13 mouse cellular contexts compared by ENCODE assay signal in the genomic region with DNA sequence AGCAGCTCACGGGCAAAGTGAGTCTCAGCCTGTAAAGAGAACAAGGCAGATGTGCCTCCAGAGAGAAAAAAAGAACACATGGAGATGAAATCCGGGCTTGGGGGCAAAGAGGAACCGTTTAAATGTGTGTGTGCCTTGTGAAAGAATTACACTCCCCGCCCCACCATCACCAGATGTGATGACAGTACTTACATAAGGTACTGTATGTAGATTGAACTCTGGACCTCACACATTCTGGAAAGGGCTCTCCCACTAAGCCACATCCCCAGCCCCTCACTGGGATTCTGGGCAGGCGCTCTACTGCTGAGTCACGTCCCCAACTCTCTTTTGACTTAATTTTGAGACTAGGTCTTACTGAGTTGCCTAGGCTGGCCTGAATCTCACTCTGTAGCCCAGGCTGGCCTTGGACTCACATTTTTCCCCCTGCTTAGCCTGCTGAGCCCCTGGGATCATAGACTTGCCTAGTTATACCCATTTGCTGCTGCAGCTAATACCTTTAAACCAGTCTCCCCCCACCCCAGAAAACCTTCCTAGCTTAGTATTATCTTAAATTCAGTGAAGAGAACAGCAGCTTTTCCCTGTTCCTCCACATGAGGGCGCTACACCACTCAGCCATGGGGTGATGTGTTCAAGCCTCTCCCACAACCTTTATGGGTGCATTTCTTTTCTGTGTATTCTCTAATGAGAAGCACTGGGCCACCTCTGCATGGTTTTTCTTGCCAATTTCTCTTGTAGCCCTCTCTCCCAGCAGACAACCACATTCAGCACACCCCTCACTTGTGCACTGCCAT. TPM values are rescaled to one million over a fixed set of nuclear protein-coding genes. Genes with fewer than 3 reads are reported as not detected.
DNase-seq lines count a peak whose midpoint lies in the region; ATAC-seq and TF ChIP-seq lines count a peak whose summit lies in the region.
"Had no signal": no experiment of that assay in that cellular context is flagged by ENCODE, and none has a peak within 500 bp of the region (broad histone marks: within the 10 kb centered on the region; RNA-seq: fewer than 3 reads in every experiment).

No protein-coding gene starts in this region.

- H3K36me3 ChIP-seq in kidney, adult 2 months (ENCODE audit: control insufficient read depth, insufficient read depth, low read length) = no peaks in the 10 kb centered on the region
- no peaks in the 10 kb centered on the region for H3K36me3 ChIP-seq in kidney, embryonic 15.5 days
- H3K36me3 ChIP-seq in liver, embryonic 12.5 days = no peaks in the 10 kb centered on the region
- H3K36me3 ChIP-seq: forebrain, embryonic 10.5 days; heart, embryonic 13.5 days had no signal

- H3K4me1 ChIP-seq in kidney, adult 2 months (ENCODE audit: control insufficient read depth, insufficient read depth, low read length) = no peaks in the 10 kb centered on the region
- H3K4me1 ChIP-seq in kidney, embryonic 15.5 days = no peaks in the 10 kb centered on the region
- H3K4me1 ChIP-seq in liver, embryonic 12.5 days = no peaks in the 10 kb centered on the region
- H3K4me1 ChIP-seq: forebrain, embryonic 10.5 days; heart, embryonic 13.5 days had no signal

- no peak for DNase-seq in kidney, adult 2 months
- peak; percentile 34 for DNase-seq in A20 (ENCODE audit: low read depth, low spot score)
- DNase-seq in NIH3T3 (ENCODE audit: low read depth) = peak; percentile 57
- DNase-seq in Muller cell, postnatal 12 days (ENCODE audit: inconsistent ontology term) = no peak
- DNase-seq in left cerebral cortex, adult 18-20 months (ENCODE audit: low spot score in 2 of 2) = no peak
- DNase-seq: cerebellum, adult 9-10 months; right cerebral cortex, postnatal 4 days had no signal

- WGBS in kidney, adult 2 months = 68% methylated on average over 7 of the region's 7 CpGs
- 68% methylated on average over 7 of the region's 7 CpGs for WGBS in kidney, embryonic 15.5 days
- WGBS in liver, embryonic 12.5 days (ENCODE audit: insufficient replicate concordance) = 54% methylated on average over 7 of the region's 7 CpGs

- ATAC-seq in kidney, embryonic 15.5 days (replicated peaks; ENCODE audit: low FRiP score) = no peak
- no peak for ATAC-seq in liver, embryonic 12.5 days
- ATAC-seq in cerebellum, adult (ENCODE audit: insufficient number of reproducible peaks, low FRiP score, low TSS enrichment) = no peak

- H3K9me3 ChIP-seq in kidney, embryonic 15.5 days (replicated peaks) = no peaks in the 10 kb centered on the region
- no peaks in the 10 kb centered on the region for H3K9me3 ChIP-seq in liver, embryonic 12.5 days (replicated peaks)
- H3K9me3 ChIP-seq: heart, embryonic 13.5 days had no signal

- H3K4me2 ChIP-seq in kidney, embryonic 15.5 days = no peak overlapping the region
- H3K4me2 ChIP-seq in liver, embryonic 12.5 days = no peak overlapping the region
- H3K4me2 ChIP-seq: heart, embryonic 13.5 days had no signal

- H3K27me3 ChIP-seq in kidney, adult 2 months (replicated peaks; ENCODE audit: control insufficient read depth, insufficient read depth, low read length) = no peaks in the 10 kb centered on the region
- H3K27me3 ChIP-seq in kidney, embryonic 15.5 days = no peaks in the 10 kb centered on the region
- no peaks in the 10 kb centered on the region for H3K27me3 ChIP-seq in liver, embryonic 12.5 days (replicated peaks)
- H3K27me3 ChIP-seq: heart, embryonic 13.5 days had no signal

- no peak for TF ChIP-seq POLR2A in kidney, adult 2 months (IDR thresholded peaks at IDR 0.05; ENCODE audit: low read depth, low read length)

- H3K4me3 ChIP-seq in kidney, adult 2 months (ENCODE audit: insufficient read depth, low read depth, low read length) = no peak overlapping the region
- H3K4me3 ChIP-seq in kidney, embryonic 15.5 days (replicated peaks) = no peak overlapping the region
- no peak overlapping the region for H3K4me3 ChIP-seq in liver, embryonic 12.5 days
- H3K4me3 ChIP-seq: forebrain, embryonic 10.5 days; heart, embryonic 13.5 days had no signal

- H3K27ac ChIP-seq in kidney, adult 2 months (ENCODE audit: insufficient read depth, low read depth, low read length) = no peak overlapping the region
- no peak overlapping the region for H3K27ac ChIP-seq in kidney, embryonic 15.5 days
- no peak overlapping the region for H3K27ac ChIP-seq in liver, embryonic 12.5 days
- H3K27ac ChIP-seq: forebrain, embryonic 10.5 days; heart, embryonic 13.5 days had no signal

- H3K9ac ChIP-seq in kidney, embryonic 15.5 days = no peak overlapping the region
- H3K9ac ChIP-seq in liver, embryonic 12.5 days = 0 out of 2 replicates have a peak overlapping the region, but pooled peaks have one; percentile 9
- H3K9ac ChIP-seq: heart, embryonic 13.5 days had no signal

- peak; percentile 67 for TF ChIP-seq CTCF in kidney, adult 2 months (conservative IDR thresholded peaks at IDR 0.05; ENCODE audit: insufficient read depth, insufficient read length, low read depth, low read length)

RNA-seq across cellular contexts. Expression of a gene that starts 17.0 kb away (rescaled TPM):
- 276 and 313 TPM in 2 replicates for polyA plus RNA-seq in kidney, adult 2 months (2012; rRNA removed)
- 284 and 294 TPM in 2 replicates for polyA plus RNA-seq in kidney, embryonic 15.5 days (2015; fragmentation: Nextera tagmentation; extraction: Ambion mirVana)
- polyA plus RNA-seq in liver, embryonic 12.5 days (2016; fragmentation: Nextera tagmentation; extraction: Ambion mirVana) = 210 and 211 TPM in 2 replicates
- total RNA-seq in left cerebral cortex, adult 18-20 months (2021) = 100 to 1,000 TPM; 281 to 287 TPM

RNA-seq across cellular contexts. Expression of a gene that starts 28.1 kb away (rescaled TPM):
- polyA plus RNA-seq in kidney, adult 2 months (2012; rRNA removed) = 23.3 and 26.5 TPM in 2 replicates
- polyA plus RNA-seq in kidney, embryonic 15.5 days (2015; fragmentation: Nextera tagmentation; extraction: Ambion mirVana) = 74.0 and 78.8 TPM in 2 replicates
- polyA plus RNA-seq in liver, embryonic 12.5 days (2016; fragmentation: Nextera tagmentation; extraction: Ambion mirVana) = 15.4 and 15.7 TPM in 2 replicates
- 10 to 100 TPM; 97.1 to 99.0 TPM for total RNA-seq in left cerebral cortex, adult 18-20 months (2021)

RNA-seq across cellular contexts. Expression of a gene that starts 30.3 kb away (rescaled TPM):
- polyA plus RNA-seq in kidney, adult 2 months (2012; rRNA removed) = 28.2 and 33.1 TPM in 2 replicates
- 3.0 and 4.1 TPM in 2 replicates for polyA plus RNA-seq in kidney, embryonic 15.5 days (2015; fragmentation: Nextera tagmentation; extraction: Ambion mirVana)
- polyA plus RNA-seq in liver, embryonic 12.5 days (2016; fragmentation: Nextera tagmentation; extraction: Ambion mirVana) = 2.2 TPM in 2 replicates
- total RNA-seq in left cerebral cortex, adult 18-20 months (2021) = not detected
- polyA plus RNA-seq: neural tube, embryonic 11.5 days had no signal

RNA-seq across cellular contexts. Expression of a gene that starts 50.7 kb away (rescaled TPM):
- polyA plus RNA-seq in kidney, adult 2 months (2012; rRNA removed) = 44.0 and 46.9 TPM in 2 replicates
- 42.9 and 52.5 TPM in 2 replicates for polyA plus RNA-seq in kidney, embryonic 15.5 days (2015; fragmentation: Nextera tagmentation; extraction: Ambion mirVana)
- polyA plus RNA-seq in liver, embryonic 12.5 days (2016; fragmentation: Nextera tagmentation; extraction: Ambion mirVana) = 17.3 and 22.1 TPM in 2 replicates
- 10 to 100 TPM; 32.2 to 32.8 TPM for total RNA-seq in left cerebral cortex, adult 18-20 months (2021)

RNA-seq across cellular contexts. Expression of a gene that starts 51.7 kb away (rescaled TPM):
- 99.7 and 105 TPM in 2 replicates for polyA plus RNA-seq in kidney, adult 2 months (2012; rRNA removed)
- polyA plus RNA-seq in kidney, embryonic 15.5 days (2015; fragmentation: Nextera tagmentation; extraction: Ambion mirVana) = 86.4 and 102 TPM in 2 replicates
- 67.0 and 68.7 TPM in 2 replicates for polyA plus RNA-seq in liver, embryonic 12.5 days (2016; fragmentation: Nextera tagmentation; extraction: Ambion mirVana)
- total RNA-seq in left cerebral cortex, adult 18-20 months (2021) = 100 to 1,000 TPM in 1 of 2 experiments, 10 to 100 TPM in 1; 96.6 to 107 TPM

Comparison
In these comparisons a context has a peak if more than half of its experiments do, and no peak if none do; other contexts are left out.
1. DNase-seq: peak in A20 (single experiment) and NIH3T3 (single experiment); none in kidney, adult 2 months (single experiment), Muller cell, postnatal 12 days (single experiment) and left cerebral cortex, adult 18-20 months (0 of 2).